Comparison of ENCODE assay signal across 8 mouse cellular contexts in genomic region chr7:79273738-79274472, GRCm38 (mm10). TPM values are rescaled to one million over a fixed set of nuclear protein-coding genes. Genes with fewer than 3 reads are reported as not detected.
DNase-seq lines count a peak whose midpoint lies in the region; ATAC-seq lines count a peak whose summit lies in the region.

No protein-coding gene starts in this region.

- no peaks in the 10 kb centered on the region for H3K9me3 ChIP-seq in lung, embryonic 16.5 days (ENCODE audit: control insufficient read depth, low read length)
- no peaks in the 10 kb centered on the region for H3K9me3 ChIP-seq in heart, embryonic 10.5 days
- H3K9me3 ChIP-seq in kidney, embryonic 14.5 days (ENCODE audit: control insufficient read depth, low read length), result no peaks in the 10 kb centered on the region

- no peaks in the 10 kb centered on the region for H3K27me3 ChIP-seq in lung, embryonic 16.5 days (ENCODE audit: control insufficient read depth, insufficient read depth, low read depth, low read length)
- no peaks in the 10 kb centered on the region for H3K27me3 ChIP-seq in heart, embryonic 10.5 days (ENCODE audit: insufficient read depth, poor library complexity, severe bottlenecking)
- no peaks in the 10 kb centered on the region for H3K27me3 ChIP-seq in kidney, embryonic 14.5 days (ENCODE audit: control insufficient read depth, insufficient read depth, low read length)

- H3K4me3 ChIP-seq in lung, embryonic 16.5 days (ENCODE audit: low read length), result peak overlapping the region; percentile 93
- peak overlapping the region; percentile 76 for H3K4me3 ChIP-seq in heart, embryonic 10.5 days
- H3K4me3 ChIP-seq in kidney, embryonic 14.5 days (ENCODE audit: low read length), result peak overlapping the region; percentile 87

- peaks cover 36% of the 10 kb centered on the region for H3K4me1 ChIP-seq in lung, embryonic 16.5 days (replicated peaks; ENCODE audit: control insufficient read depth, insufficient read depth, low read length)
- peaks cover 65% of the 10 kb centered on the region for H3K4me1 ChIP-seq in heart, embryonic 10.5 days
- H3K4me1 ChIP-seq in kidney, embryonic 14.5 days (ENCODE audit: control insufficient read depth, insufficient read depth, low read length), result peaks cover 43% of the 10 kb centered on the region

- 8% methylated on average over 15 of the region's 15 CpGs for WGBS in lung, embryonic 16.5 days
- whole genome bisulfite sequencing in heart, embryonic 10.5 days, result 22% methylated on average over 15 of the region's 15 CpGs
- WGBS in kidney, embryonic 14.5 days, result 14% methylated on average over 15 of the region's 15 CpGs

- peak overlapping the region; percentile 78 for H3K27ac ChIP-seq in lung, embryonic 16.5 days (ENCODE audit: low read length)
- peak overlapping the region; percentile 85 for H3K27ac ChIP-seq in heart, embryonic 10.5 days
- H3K27ac ChIP-seq in kidney, embryonic 14.5 days (ENCODE audit: low read depth, low read length), result peak overlapping the region; percentile 59; the same call in 1 of the 2 replicates

- no peaks in the 10 kb centered on the region for H3K36me3 ChIP-seq in lung, embryonic 16.5 days (ENCODE audit: control insufficient read depth, insufficient read depth, low read length)
- H3K36me3 ChIP-seq in heart, embryonic 10.5 days, result no peaks in the 10 kb centered on the region
- no peaks in the 10 kb centered on the region for H3K36me3 ChIP-seq in kidney, embryonic 14.5 days (ENCODE audit: control insufficient read depth, insufficient read depth, low read length)

- H3K4me2 ChIP-seq in lung, embryonic 16.5 days (ENCODE audit: low read depth, low read length), result peak overlapping the region; percentile 68
- H3K4me2 ChIP-seq in kidney, embryonic 14.5 days (replicated peaks; ENCODE audit: low read depth, low read length), result peak overlapping the region; percentile 88

- no peak for ATAC-seq in lung, embryonic 16.5 days (ENCODE audit: low read depth)
- ATAC-seq in kidney, embryonic 14.5 days (ENCODE audit: low FRiP score, low TSS enrichment), result no peak

- no peak for DNase-seq in lung, postnatal 36 days
- DNase-seq in cerebellum, adult 9-10 months, result peak; percentile 74
- no peak for DNase-seq in heart, embryonic 10.5 days (ENCODE audit: low spot score)
- peak; percentile 13 for DNase-seq in mesoderm, embryonic 11.5 days (ENCODE audit: low read depth, low spot score)
- peak; percentile 41 for DNase-seq in testis, postnatal 14 days (ENCODE audit: low spot score)
- DNase-seq in thymus, postnatal 0 days (ENCODE audit: low spot score), result no peak

- peak overlapping the region; percentile 90 for H3K9ac ChIP-seq in lung, embryonic 16.5 days (ENCODE audit: low read length)
- peak overlapping the region; percentile 84 for H3K9ac ChIP-seq in kidney, embryonic 14.5 days (ENCODE audit: low read depth, low read length)

RNA-seq across cellular contexts. Expression of gene Abhd2, which starts 0.9 kb away (rescaled TPM):
- 22.8 and 24.9 TPM in 2 replicates for polyA plus RNA-seq in lung, embryonic 16.5 days (2015; fragmentation: Nextera tagmentation; extraction: Ambion mirVana)
- 4.7 and 5.4 TPM in 2 replicates for polyA plus RNA-seq in heart, embryonic 10.5 days (2016; fragmentation: Nextera tagmentation; extraction: Ambion mirVana)
- polyA plus RNA-seq in kidney, embryonic 14.5 days (2014; fragmentation: Nextera tagmentation; extraction: Ambion mirVana), result 10.2 and 12.6 TPM in 2 replicates
- 14.8 and 15.9 TPM in 2 replicates for polyA plus RNA-seq in thymus, postnatal 0 days (2015; fragmentation: Nextera tagmentation; extraction: Ambion mirVana)

Comparison
In these comparisons a context has a peak if more than half of its experiments do, and no peak if none do; other contexts are left out.
1. DNase-seq: peak in cerebellum, adult 9-10 months (single experiment), mesoderm, embryonic 11.5 days (single experiment) and testis, postnatal 14 days (single experiment); none in lung, postnatal 36 days (single experiment), heart, embryonic 10.5 days (single experiment) and thymus, postnatal 0 days (single experiment).
2. Peak in every context shown above with its lines, with median percentiles within 50 percentile points of each other: H3K27ac ChIP-seq and H3K4me3 ChIP-seq.